Mouse (Mus musculus) inflammation-experienced regulatory T-cells, adult 6 months (primary cell): ENCODE measurements at regions not wholly inside any gene's neighbourhood (a gene's known extent, or its start where the extent isn't known, plus 50 kb on each side); places are given as distances from the start of the nearest gene placed in this dataset.
A peak's percentile ranks its signal among the peaks of the same experiment; 100 is the strongest.

Experiments used
- ATAC-seq: one replicate; pipeline ENCODE4 v1.8.0; 2017

GRCm38 (mm10) chr4:7392696-7393095 is 846.1 kb downstream of the Car8 start:
- ATAC-seq, result no peak

GRCm38 (mm10) chr4:7391596-7391995 is 847.2 kb downstream of the Car8 start:
- ATAC-seq, result no peak

GRCm38 (mm10) chr4:7385069-7385468 is 853.8 kb downstream of the Car8 start:
- ATAC-seq, result no peak

- ATAC-seq, result no peak
These were observed 858.8 kb downstream of the Car8 start for GRCm38 (mm10) chr4:7379996-7380395.

GRCm38 (mm10) chr4:7364238-7365040 is 874.4 kb downstream of the Car8 start:
- peak; percentile 87 for ATAC-seq

- peak; percentile 39 for ATAC-seq
These were observed 875.3 kb downstream of the Car8 start for GRCm38 (mm10) chr4:7363508-7363907.

- ATAC-seq, result peak; percentile 81
These were observed 882.6 kb downstream of the Car8 start for GRCm38 (mm10) chr4:7356202-7356601.

- no peak for ATAC-seq
These were observed 891.5 kb downstream of the Car8 start for GRCm38 (mm10) chr4:7347317-7347716.

GRCm38 (mm10) chr4:7341159-7341558 is 897.7 kb downstream of the Car8 start:
- peak; percentile 58 for ATAC-seq

- no peak for ATAC-seq
These were observed 924.6 kb downstream of the Car8 start for GRCm38 (mm10) chr4:7314261-7314660.

GRCm38 (mm10) chr4:7313219-7313618 is 925.6 kb downstream of the Car8 start:
- no peak for ATAC-seq

GRCm38 (mm10) chr4:7312160-7312559 is 926.7 kb downstream of the Car8 start:
- no peak for ATAC-seq

- ATAC-seq, result no peak
These were observed 969.8 kb downstream of the Car8 start for GRCm38 (mm10) chr4:7269047-7269446.

- no peak for ATAC-seq
These were observed 982.4 kb downstream of the Car8 start for GRCm38 (mm10) chr4:7256486-7256885.

- no peak for ATAC-seq
These were observed 985.2 kb downstream of the Car8 start for GRCm38 (mm10) chr4:7253616-7254015.

- no peak for ATAC-seq
These were observed 987.2 kb downstream of the Car8 start for GRCm38 (mm10) chr4:7251641-7252040.

GRCm38 (mm10) chr4:7247816-7248215 is 991.0 kb downstream of the Car8 start:
- ATAC-seq, result no peak

GRCm38 (mm10) chr4:7247244-7247643 is 991.6 kb downstream of the Car8 start:
- ATAC-seq, result no peak

- no peak for ATAC-seq
These were observed 992.0 kb downstream of the Car8 start for GRCm38 (mm10) chr4:7246828-7247227.

- ATAC-seq, result no peak
These were observed 993.2 kb downstream of the Car8 start for GRCm38 (mm10) chr4:7245653-7246052.

GRCm38 (mm10) chr4:7237848-7238247 is 1001.0 kb downstream of the Car8 start:
- no peak for ATAC-seq

- peak; percentile 59 for ATAC-seq
These were observed 1004.3 kb downstream of the Car8 start for GRCm38 (mm10) chr4:7234537-7234936.

GRCm38 (mm10) chr4:7228980-7229379 is 1009.9 kb downstream of the Car8 start:
- ATAC-seq, result no peak

GRCm38 (mm10) chr4:7222922-7223321 is 1015.9 kb downstream of the Car8 start:
- no peak for ATAC-seq

GRCm38 (mm10) chr4:7220426-7220825 is 1018.4 kb downstream of the Car8 start:
- no peak for ATAC-seq
